Mouse (Mus musculus) myocyte (in vitro differentiated cells): ENCODE results near the gene Acer3.

ENCODE experiments used
- CEBPB ChIP-seq: IDR thresholded peaks from 2 replicates; pipeline ENCODE4 v1.6.1; 2011; ENCODE audit warnings: mild to moderate bottlenecking, moderate library complexity; ENCODE audit not compliant: poor library complexity, insufficient read depth, severe bottlenecking
- E2F4 ChIP-seq: IDR thresholded peaks from one replicate; pipeline ENCODE4 v1.6.1; 2011; ENCODE audit warnings: mild to moderate bottlenecking, control low read depth, moderate library complexity; ENCODE audit not compliant: insufficient read depth
- MAX ChIP-seq: IDR thresholded peaks from one replicate; pipeline ENCODE4 v1.6.1; 2011; ENCODE audit warnings: low read depth, mild to moderate bottlenecking, control low read depth
- MYOD1 ChIP-seq, 3 experiments: IDR thresholded peaks; one replicate each; pipeline ENCODE4 v1.6.1; 2011; ENCODE audit warnings: control low read depth in 2 of 3, low read depth in 2 of 3, mild to moderate bottlenecking in 2 of 3, moderate library complexity in 1 of 3; ENCODE audit not compliant: insufficient read length in 2 of 3, control insufficient read depth in 1 of 3
- MYOG ChIP-seq, 3 experiments: IDR thresholded peaks; one replicate each; pipeline ENCODE4 v1.6.1; 2011; ENCODE audit warnings: control low read depth in 2 of 3, low read depth in 2 of 3, mild to moderate bottlenecking in 2 of 3; ENCODE audit not compliant: insufficient read length in 2 of 3, control insufficient read depth in 1 of 3, insufficient read depth in 1 of 3
- POLR2A ChIP-seq: IDR thresholded peaks from one replicate; pipeline ENCODE4 v1.6.1; 2011; ENCODE audit warnings: low read depth, mild to moderate bottlenecking, control low read depth, moderate library complexity; ENCODE audit not compliant: insufficient read length
- POLR2AphosphoS2 ChIP-seq: IDR thresholded peaks from one replicate; pipeline ENCODE4 v1.6.1; 2011; ENCODE audit warnings: low read depth, control low read depth; ENCODE audit not compliant: insufficient read length
- REST ChIP-seq: IDR thresholded peaks from one replicate; pipeline ENCODE4 v1.6.1; 2011; ENCODE audit warnings: mild to moderate bottlenecking, control low read depth, moderate library complexity; ENCODE audit not compliant: insufficient read depth, insufficient read length
- SRF ChIP-seq: IDR thresholded peaks from one replicate; pipeline ENCODE4 v1.6.1; 2011; ENCODE audit warnings: low read depth; ENCODE audit not compliant: control insufficient read depth, insufficient read length
- TCF12 ChIP-seq: IDR thresholded peaks from one replicate; pipeline ENCODE4 v1.6.1; 2011; ENCODE audit warnings: mild to moderate bottlenecking, control low read depth; ENCODE audit not compliant: poor library complexity, insufficient read depth, severe bottlenecking
- TCF3 ChIP-seq: IDR thresholded peaks from one replicate; pipeline ENCODE4 v1.6.1; 2011; ENCODE audit warnings: low read depth, control low read depth; ENCODE audit not compliant: insufficient read length
- USF1 ChIP-seq: IDR thresholded peaks from one replicate; pipeline ENCODE4 v1.6.1; 2011; ENCODE audit warnings: low read depth, mild to moderate bottlenecking, control low read depth, moderate library complexity

DNA sequence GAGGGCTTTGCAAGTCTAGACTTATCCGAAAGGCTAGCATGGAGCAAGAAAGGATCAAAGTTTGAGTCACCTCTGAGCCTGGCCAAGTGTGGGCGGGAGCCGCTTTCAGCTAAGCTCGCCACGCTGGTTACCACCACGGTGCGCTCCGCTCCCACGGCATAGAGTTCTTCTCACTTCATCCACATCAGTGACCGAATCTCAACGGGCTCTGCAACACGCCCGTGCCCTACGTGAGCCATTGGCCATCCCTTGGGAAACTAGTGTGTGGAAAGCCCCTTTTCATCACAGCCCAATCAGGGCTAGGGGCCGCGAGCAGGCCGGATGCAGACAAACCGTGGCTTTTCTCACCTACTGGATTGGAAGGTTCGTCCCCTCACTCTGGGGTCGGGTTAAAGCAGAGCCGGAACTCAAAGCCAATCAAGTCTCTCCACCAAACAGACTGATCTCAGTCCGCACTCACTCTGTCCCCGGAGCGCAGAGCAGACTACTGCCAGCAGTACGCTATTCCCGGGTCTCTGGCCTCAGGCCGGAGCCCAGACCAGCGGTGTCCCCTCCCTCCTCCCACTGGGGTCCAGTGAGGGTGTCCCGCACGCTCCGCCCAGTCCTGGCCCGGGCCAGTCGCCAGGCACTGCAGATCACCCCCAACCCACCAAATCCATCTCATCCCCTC, 39.1 kb upstream of the Acer3 start:
- peak; percentile 38 for TF ChIP-seq POLR2A
- no peak for TF ChIP-seq E2F4
- TF ChIP-seq USF1, result no peak
- no peak for TF ChIP-seq POLR2AphosphoS2
- TF ChIP-seq SRF, result no peak
- no peak for TF ChIP-seq MAX
- no peak for TF ChIP-seq TCF12
- no peak for TF ChIP-seq MYOD1 (IDR thresholded peaks at IDR 0.05; ENCODE audit: control insufficient read depth in 1 of 3, insufficient read length in 2 of 3, low read depth in 2 of 3)
- no peak for TF ChIP-seq MYOG (IDR thresholded peaks at IDR 0.05; ENCODE audit: control insufficient read depth in 1 of 3, insufficient read depth in 1 of 3, insufficient read length in 2 of 3, low read depth in 2 of 3)
- TF ChIP-seq CEBPB, result no peak
- no peak for TF ChIP-seq REST
- TF ChIP-seq TCF3, result no peak
